Comparison of ENCODE assay signal across 13 mouse cellular contexts in genomic region chr7:83014725-83015690, GRCm38 (mm10).
DNase-seq lines count a peak whose midpoint lies in the region; ATAC-seq lines count a peak whose summit lies in the region.
"Had no signal": no experiment of that assay in that cellular context is flagged by ENCODE, and none has a peak within 500 bp of the region (broad histone marks: within the 10 kb centered on the region; RNA-seq: fewer than 3 reads in every experiment).

No protein-coding gene starts in this region.

- 0 out of 2 replicates have a peak overlapping the region, but pooled peaks have one; percentile 11 for H3K27ac ChIP-seq in embryonic facial prominence, embryonic 12.5 days
- H3K27ac ChIP-seq in embryonic facial prominence, embryonic 10.5 days (replicated peaks): no peak overlapping the region
- H3K27ac ChIP-seq in forebrain, embryonic 14.5 days (ENCODE audit: low read depth, low read length): 0 out of 2 replicates have a peak overlapping the region, but pooled peaks have one; percentile 6
- H3K27ac ChIP-seq in limb, embryonic 13.5 days: 0 out of 2 replicates have a peak overlapping the region, but pooled peaks have one; percentile 39
- H3K27ac ChIP-seq: stomach, embryonic 15.5 days had no signal

- H3K9ac ChIP-seq in embryonic facial prominence, embryonic 12.5 days: no peak overlapping the region
- H3K9ac ChIP-seq in forebrain, embryonic 14.5 days (ENCODE audit: low read length): no peak overlapping the region; the same call in 1 of the 2 replicates
- H3K9ac ChIP-seq in limb, embryonic 13.5 days: 0 out of 2 replicates have a peak overlapping the region, but pooled peaks have one; percentile 19
- H3K9ac ChIP-seq: stomach, embryonic 15.5 days had no signal

- no peaks in the 10 kb centered on the region for H3K36me3 ChIP-seq in embryonic facial prominence, embryonic 12.5 days
- H3K36me3 ChIP-seq in embryonic facial prominence, embryonic 10.5 days (replicated peaks): no peaks in the 10 kb centered on the region
- no peaks in the 10 kb centered on the region for H3K36me3 ChIP-seq in forebrain, embryonic 14.5 days (ENCODE audit: control insufficient read depth, insufficient read depth, low read length)
- H3K36me3 ChIP-seq in limb, embryonic 13.5 days: no peaks in the 10 kb centered on the region
- H3K36me3 ChIP-seq: stomach, embryonic 15.5 days had no signal

- 51% methylated on average over 7 of the region's 7 CpGs for WGBS in embryonic facial prominence, embryonic 12.5 days
- WGBS in embryonic facial prominence, embryonic 10.5 days: 54% methylated on average over 7 of the region's 7 CpGs
- 21% methylated on average over 7 of the region's 7 CpGs for WGBS in forebrain, embryonic 14.5 days
- WGBS in limb, embryonic 13.5 days: 59% methylated on average over 7 of the region's 7 CpGs

- H3K9me3 ChIP-seq in embryonic facial prominence, embryonic 12.5 days: no peaks in the 10 kb centered on the region
- H3K9me3 ChIP-seq in embryonic facial prominence, embryonic 10.5 days: no peaks in the 10 kb centered on the region
- H3K9me3 ChIP-seq in forebrain, embryonic 14.5 days (replicated peaks; ENCODE audit: control insufficient read depth, low read length): no peaks in the 10 kb centered on the region
- no peaks in the 10 kb centered on the region for H3K9me3 ChIP-seq in limb, embryonic 13.5 days
- H3K9me3 ChIP-seq: stomach, embryonic 15.5 days had no signal

- no peak overlapping the region for H3K4me2 ChIP-seq in embryonic facial prominence, embryonic 12.5 days (replicated peaks)
- H3K4me2 ChIP-seq in forebrain, embryonic 14.5 days (ENCODE audit: low read length): no peak overlapping the region
- H3K4me2 ChIP-seq in limb, embryonic 13.5 days (replicated peaks): no peak overlapping the region
- H3K4me2 ChIP-seq: stomach, embryonic 15.5 days had no signal

- no peaks in the 10 kb centered on the region for H3K27me3 ChIP-seq in embryonic facial prominence, embryonic 12.5 days
- no peaks in the 10 kb centered on the region for H3K27me3 ChIP-seq in embryonic facial prominence, embryonic 10.5 days (replicated peaks; ENCODE audit: low read depth, poor library complexity, severe bottlenecking)
- no peaks in the 10 kb centered on the region for H3K27me3 ChIP-seq in forebrain, embryonic 14.5 days (replicated peaks; ENCODE audit: control insufficient read depth, insufficient read depth, low read length)
- no peaks in the 10 kb centered on the region for H3K27me3 ChIP-seq in limb, embryonic 13.5 days
- H3K27me3 ChIP-seq: stomach, embryonic 15.5 days had no signal

- no peak for DNase-seq in embryonic facial prominence, embryonic 10.5 days (ENCODE audit: low spot score)
- DNase-seq in forebrain, embryonic 14.5 days (ENCODE audit: low spot score): peak; percentile 13
- DNase-seq in right cerebral cortex, adult 18-20 months: peak; percentile 17
- DNase-seq in lung, postnatal 14 days: no peak
- no peak for DNase-seq in adrenal gland, adult 2 months
- no peak for DNase-seq in retina, postnatal 1 day
- DNase-seq: cerebellum, postnatal 10 days; kidney, postnatal 25 days; left cerebral cortex, postnatal 4 days; lung, adult 18-20 months had no signal

- H3K4me1 ChIP-seq in embryonic facial prominence, embryonic 12.5 days: peaks cover 4% of the 10 kb centered on the region; the same call in 1 of the 2 replicates
- H3K4me1 ChIP-seq in embryonic facial prominence, embryonic 10.5 days: peaks cover 5% of the 10 kb centered on the region
- H3K4me1 ChIP-seq in forebrain, embryonic 14.5 days (ENCODE audit: control insufficient read depth, insufficient read depth, low read length): peaks cover 6% of the 10 kb centered on the region; the same call in 1 of the 2 replicates
- peaks cover 14% of the 10 kb centered on the region for H3K4me1 ChIP-seq in limb, embryonic 13.5 days
- H3K4me1 ChIP-seq: stomach, embryonic 15.5 days had no signal

- ATAC-seq in embryonic facial prominence, embryonic 12.5 days (ENCODE audit: insufficient number of reproducible peaks, insufficient read depth, low FRiP score, low TSS enrichment): no peak
- ATAC-seq in forebrain, embryonic 14.5 days: no peak
- ATAC-seq in limb, embryonic 13.5 days (ENCODE audit: low FRiP score, low read depth): no peak

- H3K4me3 ChIP-seq in embryonic facial prominence, embryonic 12.5 days: no peak overlapping the region
- no peak overlapping the region for H3K4me3 ChIP-seq in embryonic facial prominence, embryonic 10.5 days
- H3K4me3 ChIP-seq in forebrain, embryonic 14.5 days (ENCODE audit: low read depth, low read length): no peak overlapping the region
- no peak overlapping the region for H3K4me3 ChIP-seq in limb, embryonic 13.5 days
- H3K4me3 ChIP-seq: stomach, embryonic 15.5 days had no signal

Comparison
In these comparisons a context has a peak if more than half of its experiments do, and no peak if none do; other contexts are left out.
1. DNase-seq: peak in forebrain, embryonic 14.5 days (single experiment) and right cerebral cortex, adult 18-20 months (single experiment); none in embryonic facial prominence, embryonic 10.5 days (single experiment), lung, postnatal 14 days (single experiment), adrenal gland, adult 2 months (single experiment) and retina, postnatal 1 day (single experiment).